Mouse (Mus musculus): ENCODE results near the gene Spata31d1a.

DNA sequence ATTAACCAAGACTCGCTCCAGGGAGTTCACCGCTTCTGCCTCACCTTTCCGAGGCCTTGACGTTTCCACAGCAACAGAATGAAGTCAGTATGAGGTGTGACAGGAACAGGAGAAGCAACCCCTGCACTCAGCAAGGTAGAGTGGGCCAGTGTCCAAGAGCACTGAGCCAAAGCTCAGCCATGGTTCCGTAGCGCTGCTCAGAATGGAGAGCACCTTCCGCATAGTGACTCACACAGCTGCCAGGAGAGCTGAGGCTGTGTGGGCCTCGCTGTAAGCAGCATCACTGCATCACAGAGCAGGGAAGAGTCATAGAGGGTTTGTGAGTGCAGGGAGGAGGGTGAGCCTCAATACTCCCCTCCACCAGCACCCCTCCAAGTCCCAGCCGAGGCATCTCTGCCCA, 36.6 kb upstream of the Spata31d1a start, which contains the start of gene 1700014D04Rik:
- no peak for TF ChIP-seq CTCF (IDR thresholded peaks at IDR 0.05)
- no peak for TF ChIP-seq POLR2A (IDR thresholded peaks at IDR 0.05; ENCODE audit: insufficient read depth, low read depth, low read length)

All from heart, adult 2 months (tissue).